Mouse (Mus musculus) liver, embryonic 14.5 days (tissue): Measurements from ENCODE around the gene Nodal. TPM values are rescaled to one million over a fixed set of nuclear protein-coding genes. Genes with fewer than 3 reads are reported as not detected.

Source experiments
- ATAC-seq: fragments of 200-750 bp; cut with Nextera tagmentation; 2 replicates; pipeline ENCODE4 v1.8.0; 2017; ENCODE audit warnings: moderate number of reproducible peaks, mild to moderate bottlenecking, moderate library complexity; ENCODE audit not compliant: insufficient read depth
- DNase-seq, 3 experiments: peaks; one replicate each; pipeline ENCODE4 v3.0.0-alpha.2; 2012 to 2013; ENCODE audit warnings: low read depth in 3 of 3, low spot score in 3 of 3
- H3K27ac ChIP-seq: fragments of 300-500 bp; sonication (generic); 2 replicates; pipeline ENCODE4 v1.5.1; 2014; ENCODE audit warnings: moderate library complexity, mild to moderate bottlenecking, control low read depth, inconsistent platforms
- H3K27me3 ChIP-seq: fragments of 300-500 bp; sonication (generic); 2 replicates; pipeline ENCODE4 v1.6.1; 2014; ENCODE audit warnings: mild to moderate bottlenecking, low read length, moderate library complexity; ENCODE audit not compliant: control insufficient read depth, insufficient read depth
- H3K36me3 ChIP-seq: fragments of 300-500 bp; sonication (generic); replicated peaks from 2 replicates; pipeline ENCODE4 v1.6.1; 2014; ENCODE audit warnings: low read depth; ENCODE audit not compliant: control insufficient read depth, insufficient read depth
- H3K4me1 ChIP-seq, 2 experiments: fragments of 200-500 bp in 1 of 2; fragments of 300-500 bp in 1 of 2; sonication (generic) in 1 of 2; replicated peaks; 2 replicates each; pipeline ENCODE4 v1.6.1; 2012 to 2014; ENCODE audit warnings: antibody characterized with exemption in 1 of 2, inconsistent platforms in 1 of 2, low read length in 1 of 2; ENCODE audit not compliant: control insufficient read depth in 2 of 2, insufficient read depth in 2 of 2
- H3K4me2 ChIP-seq: fragments of 300-500 bp; sonication (generic); 2 replicates; pipeline ENCODE4 v1.6.1; 2014; ENCODE audit warnings: low read depth, mild to moderate bottlenecking, control low read depth, moderate library complexity
- H3K4me3 ChIP-seq, 2 experiments: fragments of 200-500 bp in 1 of 2; fragments of 300-500 bp in 1 of 2; sonication (generic) in 1 of 2; 2 replicates each; pipeline ENCODE4 v1.5.1; 2012 to 2014; ENCODE audit warnings: low read depth in 2 of 2, low read length in 2 of 2, mild to moderate bottlenecking in 2 of 2, control low read depth in 1 of 2, inconsistent platforms in 1 of 2, moderate library complexity in 1 of 2; ENCODE audit not compliant: insufficient read depth in 1 of 2
- H3K9ac ChIP-seq: fragments of 300-500 bp; sonication (generic); replicated peaks from 2 replicates; pipeline ENCODE4 v1.6.1; 2014; ENCODE audit warnings: mild to moderate bottlenecking, control low read depth, moderate library complexity
- H3K9me3 ChIP-seq: fragments of 300-500 bp; sonication (generic); 2 replicates; pipeline ENCODE4 v1.6.1; 2016; ENCODE audit warnings: low read length, mixed read lengths; ENCODE audit not compliant: control insufficient read depth
- CTCF ChIP-seq: IDR thresholded peaks from 2 replicates; pipeline ENCODE4 v1.5.1; 2016; ENCODE audit warnings: antibody characterized with exemption, low read depth, control low read depth
- EP300 ChIP-seq: IDR thresholded peaks from 2 replicates; pipeline ENCODE4 v1.6.1; 2016; ENCODE audit warnings: antibody characterized with exemption, low read depth
- WGBS: fragments of 180-500 bp; shearing (Covaris S2); extraction: QIAGEN DNeasy Blood & Tissue Kit; methylation state at CpG from one replicate; pipeline ENCODE4 v1.1.7; 2014; ENCODE audit not compliant: insufficient replicate concordance; 5-methylcytosine and 5-hydroxymethylcytosine counted together
- polyA plus RNA-seq, 2 experiments: library from polyadenylated mRNA; depleted of rRNA in 1 of 2; stranded (reverse) in 1 of 2; unstranded in 1 of 2; fragments of >200 nt; fragmentation: Nextera tagmentation in 1 of 2; extraction: Ambion mirVana in 1 of 2; gene quantifications; 2 replicates each; pipeline versions ENCODE4 v1.2.1 to v1.2.3; 2012 to 2014

The Nodal gene
- polyA plus RNA-seq, 2 experiments, result 0.57 to 0.58 TPM

- no peak for DNase-seq
- H3K27ac ChIP-seq, result no peak overlapping the region
- no peak overlapping the region for H3K9ac ChIP-seq
These were observed 37.6 kb upstream of the Nodal start for GRCm38 (mm10) chr10:61380186-61380585.

GRCm38 (mm10) chr10:61381823-61382222 lies 35.9 kb upstream of the Nodal start:
- DNase-seq (no peak), ATAC-seq (no peak)
- Histone ChIP-seq H3K4me1 (peaks cover 0 to 10% of the 10 kb centered on the region in 2 experiments; a peak in 2 of 4 replicates), H3K9me3 (no peaks in the 10 kb centered on the region), H3K36me3 (no peaks in the 10 kb centered on the region), H3K4me3 (peak overlapping the region; percentile 3 to 57; a peak in 3 of 4 replicates), H3K27me3 (peaks cover 35% of the 10 kb centered on the region), H3K9ac (no peak overlapping the region), H3K4me2 (peak overlapping the region; percentile 64), H3K27ac (no peak overlapping the region)
- TF ChIP-seq CTCF (no peak), EP300 (no peak)
- whole genome bisulfite sequencing, result 4% methylated on average over 8 of the region's 8 CpGs

More at GRCm38 (mm10) chr10:61380186-61380585, 37.6 kb upstream of the Nodal start:
- Histone ChIP-seq H3K4me3 (no peak overlapping the region), H3K4me2 (no peak overlapping the region), H3K27me3 (peaks cover 35% of the 10 kb centered on the region), H3K9me3 (no peaks in the 10 kb centered on the region), H3K36me3 (no peaks in the 10 kb centered on the region), H3K4me1 (peaks cover 0 to 13% of the 10 kb centered on the region in 2 experiments; a peak in 2 of 4 replicates)
- TF ChIP-seq EP300, result no peak
- no peak for TF ChIP-seq CTCF
- ATAC-seq, result no peak
- 7% methylated on average over 9 of the region's 9 CpGs for WGBS

GRCm38 (mm10) chr10:61382281-61382731 lies 35.5 kb upstream of the Nodal start:
- DNase-seq (no peak), ATAC-seq (no peak)
- Histone ChIP-seq H3K4me1 (peaks cover 0 to 10% of the 10 kb centered on the region in 2 experiments; a peak in 2 of 4 replicates), H3K27me3 (peaks cover 35% of the 10 kb centered on the region), H3K4me3 (peak overlapping the region; percentile 48 to 57), H3K36me3 (no peaks in the 10 kb centered on the region), H3K27ac (no peak overlapping the region), H3K9ac (no peak overlapping the region), H3K4me2 (peak overlapping the region; percentile 64), H3K9me3 (no peaks in the 10 kb centered on the region)
- WGBS, result 2% methylated on average over 8 of the region's 8 CpGs
- TF ChIP-seq EP300, result no peak
- TF ChIP-seq CTCF, result no peak

GRCm38 (mm10) chr10:61383021-61383714 lies 34.6 kb upstream of the Nodal start, which contains the start of gene Pald1:
Gene Pald1 (minus strand): TSS chr10:61383530.
- ATAC-seq, result peak; percentile 76

GRCm38 (mm10) chr10:61383715-61384047 lies 34.1 kb upstream of the Nodal start:
- H3K36me3 ChIP-seq, result no peaks in the 10 kb centered on the region
- peak; percentile 16; the same call in 1 of the 2 replicates for ATAC-seq
- H3K4me3 ChIP-seq, result peak overlapping the region; percentile 37 to 57
- WGBS, result 12% methylated on average over 11 of the region's 11 CpGs
- DNase-seq, result no peak
- H3K27ac ChIP-seq, result no peak overlapping the region
- TF ChIP-seq EP300, result no peak
- no peak for TF ChIP-seq CTCF
- no peaks in the 10 kb centered on the region for H3K9me3 ChIP-seq
- H3K27me3 ChIP-seq, result peaks cover 35% of the 10 kb centered on the region
- H3K4me1 ChIP-seq, result peaks cover 0 to 10% of the 10 kb centered on the region in 2 experiments; a peak in 2 of 4 replicates
- no peak overlapping the region for H3K9ac ChIP-seq
- peak overlapping the region; percentile 64 for H3K4me2 ChIP-seq

More at GRCm38 (mm10) chr10:61383021-61383714, 34.6 kb upstream of the Nodal start, which contains the start of gene Pald1:
- Histone ChIP-seq H3K36me3 (no peaks in the 10 kb centered on the region), H3K9me3 (no peaks in the 10 kb centered on the region), H3K4me1 (peaks cover 0 to 10% of the 10 kb centered on the region in 2 experiments; a peak in 2 of 4 replicates), H3K27me3 (peaks cover 35% of the 10 kb centered on the region), H3K4me2 (peak within 1 kb of the TSS; percentile 64), H3K4me3 (peak within 1 kb of the TSS; percentile 48 to 57), H3K27ac (no peak within 1 kb of the TSS), H3K9ac (peak within 1 kb of the TSS; percentile 7; the same call in 1 of the 2 replicates)
- peak in 2 of 3 experiments; percentile 25 to 26 for DNase-seq
- TF ChIP-seq EP300 (no peak), CTCF (no peak)
- WGBS, result under 1% methylated on average over 60 of the region's 60 CpGs
